Mouse (Mus musculus) kidney, postnatal 0 days (tissue): ENCODE measurements around the gene Il17re. TPM values are rescaled to one million over a fixed set of nuclear protein-coding genes. Genes with fewer than 3 reads are reported as not detected.

Experiments
- ATAC-seq: fragments of 200-750 bp; cut with Nextera tagmentation; replicated peaks from 2 replicates; pipeline ENCODE4 v1.8.0; 2017; ENCODE audit warnings: low read depth, moderate number of reproducible peaks, moderate TSS enrichment, moderate library complexity; ENCODE audit not compliant: low FRiP score
- DNase-seq: peaks from one replicate; pipeline ENCODE4 v3.0.0-alpha.2; 2016; ENCODE audit warnings: low spot score
- H3K27ac ChIP-seq: fragments of 300-500 bp; sonication (generic); 2 replicates; pipeline ENCODE4 v1.5.1; 2014; ENCODE audit warnings: mild to moderate bottlenecking
- H3K27me3 ChIP-seq: fragments of 300-500 bp; sonication (generic); 2 replicates; pipeline ENCODE4 v1.6.1; 2014; ENCODE audit warnings: low read length, mixed read lengths; ENCODE audit not compliant: insufficient read depth
- H3K36me3 ChIP-seq: fragments of 300-500 bp; sonication (generic); 2 replicates; pipeline ENCODE4 v1.6.1; 2014; ENCODE audit warnings: low read length, mixed read lengths; ENCODE audit not compliant: insufficient read depth
- H3K4me1 ChIP-seq: fragments of 300-500 bp; sonication (generic); replicated peaks from 2 replicates; pipeline ENCODE4 v1.6.1; 2014; ENCODE audit warnings: antibody characterized with exemption, low read length, mixed read lengths; ENCODE audit not compliant: insufficient read depth
- H3K4me2 ChIP-seq: fragments of 300-500 bp; sonication (generic); 2 replicates; pipeline ENCODE4 v1.6.1; 2014; ENCODE audit warnings: mild to moderate bottlenecking, low read length, moderate library complexity, mixed read lengths
- H3K4me3 ChIP-seq: fragments of 300-500 bp; sonication (generic); replicated peaks from 2 replicates; pipeline ENCODE4 v1.5.1; 2014; ENCODE audit warnings: low read depth, low read length
- H3K9ac ChIP-seq: fragments of 300-500 bp; sonication (generic); 2 replicates; pipeline ENCODE4 v1.6.1; 2014; ENCODE audit warnings: low read depth, low read length
- H3K9me3 ChIP-seq: fragments of 300-500 bp; sonication (generic); replicated peaks from 2 replicates; pipeline ENCODE4 v1.6.1; 2016; ENCODE audit warnings: low read length, inconsistent platforms, mixed read lengths
- CTCF ChIP-seq: IDR thresholded peaks from 2 replicates; pipeline ENCODE4 v1.5.1; 2016; ENCODE audit warnings: antibody characterized with exemption, low read depth, mild to moderate bottlenecking, moderate library complexity
- WGBS: fragments of 180-500 bp; shearing (Covaris S2); extraction: QIAGEN DNeasy Blood & Tissue Kit; methylation state at CpG from one replicate; pipeline ENCODE4 v1.1.7; 2014; 5-methylcytosine and 5-hydroxymethylcytosine counted together
- polyA plus RNA-seq: library from polyadenylated mRNA; unstranded; fragments of >200 nt; fragmentation: Nextera tagmentation; extraction: Ambion mirVana; gene quantifications from 2 replicates; pipeline ENCODE4 v1.2.1, GENCODE M21; 2015

Il17re gene
- polyA plus RNA-seq, 1 experiment from 2014 or later: 11.1 TPM

DNA sequence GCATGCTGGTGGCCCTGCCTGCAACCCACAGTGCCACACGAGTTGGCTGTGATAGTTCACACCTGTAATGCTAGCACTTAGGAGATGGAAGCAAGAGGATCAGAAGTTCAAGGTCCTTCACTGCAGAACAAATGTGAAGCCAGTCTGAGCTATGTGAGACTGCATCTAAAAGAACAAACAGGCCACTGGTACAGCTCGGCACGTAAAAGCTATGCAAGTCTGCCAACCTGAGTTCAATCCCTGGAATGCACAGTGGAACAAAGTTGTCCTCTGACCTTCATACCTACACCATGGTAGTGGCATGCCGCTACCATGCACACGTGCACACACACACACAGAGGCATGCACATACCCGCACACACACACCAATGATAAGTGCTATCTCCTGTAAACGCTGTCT lies 34.1 kb upstream of the Il17re start:
- DNase-seq (no peak), ATAC-seq (no peak)
- 81% methylated on average over 7 of the region's 7 CpGs for WGBS
- H3K9ac ChIP-seq: no peak overlapping the region
- H3K36me3 ChIP-seq: no peaks in the 10 kb centered on the region
- H3K4me3 ChIP-seq: no peak overlapping the region
- no peaks in the 10 kb centered on the region for H3K4me1 ChIP-seq
- no peak overlapping the region for H3K4me2 ChIP-seq
- H3K27me3 ChIP-seq: no peaks in the 10 kb centered on the region
- no peak for TF ChIP-seq CTCF
- no peak overlapping the region for H3K27ac ChIP-seq
- H3K9me3 ChIP-seq: no peaks in the 10 kb centered on the region

DNA sequence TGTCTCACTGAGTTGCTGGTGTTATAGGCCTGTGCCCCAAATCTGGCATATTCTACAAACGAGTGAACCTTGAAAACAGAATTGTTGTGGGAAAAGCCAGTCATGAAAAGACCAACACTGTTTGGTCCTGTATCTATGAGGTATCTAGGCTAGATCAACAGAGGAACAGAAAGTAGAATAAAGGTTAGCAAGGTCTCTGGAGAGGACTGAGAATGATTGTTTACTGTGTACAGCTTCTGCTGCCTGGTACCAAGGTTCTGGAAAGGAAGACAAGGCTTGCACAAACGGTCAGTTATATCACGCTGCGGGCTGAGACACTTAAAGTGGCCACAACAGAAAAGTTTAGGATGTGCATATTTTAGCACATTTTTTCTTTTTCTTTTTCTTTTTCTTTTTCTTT lies 31.6 kb upstream of the Il17re start:
- no peak for TF ChIP-seq CTCF
- no peaks in the 10 kb centered on the region for H3K4me1 ChIP-seq
- no peaks in the 10 kb centered on the region for H3K27me3 ChIP-seq
- no peak overlapping the region for H3K4me2 ChIP-seq
- H3K9ac ChIP-seq: no peak overlapping the region
- no peaks in the 10 kb centered on the region for H3K9me3 ChIP-seq
- ATAC-seq: no peak
- H3K4me3 ChIP-seq: no peak overlapping the region
- no peaks in the 10 kb centered on the region for H3K36me3 ChIP-seq
- no peak for DNase-seq
- no peak overlapping the region for H3K27ac ChIP-seq
- 92% methylated on average over 4 of the region's 4 CpGs for WGBS

- H3K9ac ChIP-seq: no peak overlapping the region
- H3K27me3 ChIP-seq: no peaks in the 10 kb centered on the region
- no peak overlapping the region for H3K4me2 ChIP-seq
- TF ChIP-seq CTCF: peak; percentile 79
- whole genome bisulfite sequencing: 56% methylated on average over 3 of the region's 3 CpGs
- ATAC-seq (no peak), DNase-seq (peak; percentile 67)
- no peaks in the 10 kb centered on the region for H3K9me3 ChIP-seq
- no peaks in the 10 kb centered on the region for H3K4me1 ChIP-seq
- no peak overlapping the region for H3K27ac ChIP-seq
- no peak overlapping the region for H3K4me3 ChIP-seq
- no peaks in the 10 kb centered on the region for H3K36me3 ChIP-seq
Measured at GRCm38 (mm10) chr6:113427397-113427796, 30.9 kb upstream of the Il17re start.

GRCm38 (mm10) chr6:113428006-113428405 lies 30.3 kb upstream of the Il17re start:
- H3K36me3 ChIP-seq: no peaks in the 10 kb centered on the region
- no peak for TF ChIP-seq CTCF
- WGBS: 86% methylated on average over 16 of the region's 16 CpGs

DNA sequence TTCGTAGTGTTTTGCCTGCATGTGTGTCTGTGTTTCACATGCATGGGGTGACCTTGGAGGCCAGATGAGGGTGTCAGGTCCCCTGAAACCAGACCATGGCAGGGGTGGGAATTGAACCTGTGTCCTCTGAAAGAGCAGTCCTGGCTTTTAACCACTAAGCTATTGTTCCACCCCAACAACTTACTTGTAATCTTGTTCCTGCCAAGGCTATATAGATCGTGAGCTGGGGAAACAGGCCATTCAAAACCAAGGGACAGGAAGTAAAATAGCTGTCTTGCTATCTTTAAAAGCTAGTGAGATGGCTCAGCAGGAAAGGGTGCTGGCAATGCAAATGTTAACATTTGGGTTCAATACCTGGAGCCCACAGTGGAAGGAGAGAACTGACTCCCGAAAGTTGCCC lies 28.3 kb upstream of the Il17re start:
- 79% methylated on average over 3 of the region's 3 CpGs for WGBS
- ATAC-seq: no peak

More at GRCm38 (mm10) chr6:113428006-113428405, 30.3 kb upstream of the Il17re start:
- DNase-seq: no peak
- no peaks in the 10 kb centered on the region for H3K9me3 ChIP-seq
- no peak overlapping the region for H3K9ac ChIP-seq
- no peak overlapping the region for H3K4me2 ChIP-seq
- no peak overlapping the region for H3K4me3 ChIP-seq
- H3K27me3 ChIP-seq: no peaks in the 10 kb centered on the region
- ATAC-seq: no peak
- H3K4me1 ChIP-seq: no peaks in the 10 kb centered on the region
- no peak overlapping the region for H3K27ac ChIP-seq

GRCm38 (mm10) chr6:113430846-113431245 lies 27.4 kb upstream of the Il17re start:
- H3K27ac ChIP-seq: no peak overlapping the region
- DNase-seq (no peak), ATAC-seq (no peak)
- H3K9ac ChIP-seq: no peak overlapping the region
- H3K4me2 ChIP-seq: no peak overlapping the region
- WGBS: 41% methylated on average over 3 of the region's 3 CpGs
- no peak overlapping the region for H3K4me3 ChIP-seq
- no peaks in the 10 kb centered on the region for H3K9me3 ChIP-seq
- no peak for TF ChIP-seq CTCF
- no peaks in the 10 kb centered on the region for H3K27me3 ChIP-seq
- H3K36me3 ChIP-seq: no peaks in the 10 kb centered on the region
- H3K4me1 ChIP-seq: no peaks in the 10 kb centered on the region

More for the DNA sequence above, 28.3 kb upstream of the Il17re start:
- Histone ChIP-seq H3K4me3 (no peak overlapping the region), H3K27me3 (no peaks in the 10 kb centered on the region), H3K9me3 (no peaks in the 10 kb centered on the region), H3K4me1 (no peaks in the 10 kb centered on the region), H3K4me2 (no peak overlapping the region), H3K9ac (no peak overlapping the region), H3K36me3 (no peaks in the 10 kb centered on the region), H3K27ac (no peak overlapping the region)
- no peak for DNase-seq
- TF ChIP-seq CTCF: no peak

DNA sequence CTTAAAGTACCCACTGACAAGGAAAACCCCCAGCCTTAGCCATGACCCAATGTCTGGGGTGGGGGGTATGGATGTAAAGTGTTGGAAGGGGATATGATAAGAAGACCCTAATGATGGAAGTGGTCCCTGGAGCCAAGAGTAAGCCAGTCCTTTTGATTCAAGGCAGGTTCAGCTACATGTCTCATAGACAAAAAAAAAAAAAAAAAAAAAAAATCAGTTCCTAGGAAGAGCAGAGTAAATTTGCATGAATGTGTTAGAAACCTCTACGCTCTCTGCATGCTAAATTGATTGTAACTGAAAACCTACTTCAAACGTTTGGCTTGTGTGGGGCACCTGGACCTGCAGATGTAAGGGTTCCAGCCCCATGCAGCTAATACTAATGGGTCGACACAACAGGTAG lies 26.5 kb upstream of the Il17re start:
- Histone ChIP-seq H3K4me3 (no peak overlapping the region), H3K27me3 (no peaks in the 10 kb centered on the region), H3K4me1 (no peaks in the 10 kb centered on the region), H3K9me3 (no peaks in the 10 kb centered on the region), H3K36me3 (no peaks in the 10 kb centered on the region), H3K27ac (no peak overlapping the region), H3K9ac (no peak overlapping the region), H3K4me2 (no peak overlapping the region)
- ATAC-seq: no peak
- 45% methylated on average over 3 of the region's 3 CpGs for WGBS
- TF ChIP-seq CTCF: no peak
- no peak for DNase-seq
